Mouse (Mus musculus): Measurements from ENCODE around the gene Armc8.

DNA sequence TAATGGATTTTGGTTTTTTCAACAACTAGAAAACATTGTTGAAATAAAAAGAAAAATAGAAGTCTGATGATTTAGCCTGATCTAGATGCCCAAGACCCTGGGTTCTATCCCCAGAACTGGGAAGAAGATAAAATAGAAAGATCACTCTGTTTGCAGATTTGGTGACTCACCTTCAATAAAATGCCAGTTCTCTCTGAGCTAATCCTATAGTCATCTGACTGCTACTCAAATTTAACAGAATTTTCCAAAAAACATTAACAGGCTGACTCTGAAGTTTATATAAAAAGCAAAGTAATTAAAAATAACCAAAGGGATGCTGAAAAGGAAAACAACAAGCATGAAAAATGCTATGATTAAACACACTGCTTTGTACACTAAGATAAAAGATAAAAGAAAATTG lies 122.4 kb downstream of the Armc8 start:
- TF ChIP-seq CTCF (IDR thresholded peaks at IDR 0.05; ENCODE audit: low read depth), result no peak
- no peak for TF ChIP-seq EP300 (IDR thresholded peaks at IDR 0.05; ENCODE audit: low read depth)

All from heart, postnatal 0 days (tissue).